ENCODE assay signal across 25 mouse cellular contexts in the genomic region with DNA sequence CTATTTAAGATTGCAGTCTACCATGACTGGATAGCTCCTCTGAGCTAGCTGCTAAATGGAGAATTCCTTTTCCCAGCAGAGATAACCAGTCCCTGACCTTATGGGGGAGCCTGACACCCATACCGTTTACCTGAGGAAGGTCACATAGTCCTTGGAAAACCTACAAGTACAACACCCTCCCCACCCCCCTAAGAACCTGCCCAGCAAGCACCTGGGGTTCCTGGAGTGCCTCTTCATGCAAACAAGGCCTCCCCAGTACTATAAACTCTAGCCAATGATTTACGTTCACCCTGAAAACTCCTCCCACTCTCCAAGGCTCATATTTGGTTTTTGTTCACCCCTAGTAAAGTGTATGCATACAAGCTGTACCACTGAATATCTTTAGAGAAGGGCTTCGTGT. TPM values are rescaled to one million over a fixed set of nuclear protein-coding genes. Genes with fewer than 3 reads are reported as not detected.
"Had no signal": no experiment of that assay in that cellular context is flagged by ENCODE, and none has a peak within 500 bp of the region (broad histone marks: within the 10 kb centered on the region; RNA-seq: fewer than 3 reads in every experiment).

No protein-coding gene starts in this region.

- H3K9ac ChIP-seq: forebrain, postnatal 0 days; heart, embryonic 13.5 days; heart, embryonic 15.5 days; hindbrain, embryonic 12.5 days; hindbrain, embryonic 14.5 days; kidney, embryonic 15.5 days; limb, embryonic 13.5 days; limb, embryonic 15.5 days had no signal

- DNase-seq: forebrain, postnatal 0 days; gastrocnemius, postnatal 14 days; gastrocnemius, postnatal 36 days; heart, adult 11 months; heart, adult 2 months; heart, postnatal 4 days; kidney, adult 11 months; kidney, adult 2 months; kidney, adult 9 months; kidney, postnatal 14 days; kidney, postnatal 36 days; left cerebral cortex, postnatal 4 days had no signal

- H3K4me3 ChIP-seq: heart, adult 2 months; heart, embryonic 13.5 days; heart, embryonic 15.5 days; hindbrain, embryonic 10.5 days; hindbrain, embryonic 12.5 days; kidney, embryonic 15.5 days; left cerebral cortex, adult 2 months; limb, embryonic 13.5 days; limb, embryonic 15.5 days had no signal

- H3K9me3 ChIP-seq: heart, embryonic 13.5 days; heart, embryonic 15.5 days; hindbrain, embryonic 10.5 days; hindbrain, embryonic 12.5 days; kidney, embryonic 15.5 days; limb, embryonic 13.5 days; limb, embryonic 15.5 days had no signal

- H3K27me3 ChIP-seq: heart, embryonic 13.5 days; heart, embryonic 15.5 days; hindbrain, embryonic 12.5 days; kidney, embryonic 15.5 days; limb, embryonic 13.5 days; limb, embryonic 15.5 days had no signal

- H3K27ac ChIP-seq: heart, adult 2 months; heart, embryonic 13.5 days; heart, embryonic 15.5 days; hindbrain, embryonic 10.5 days; hindbrain, embryonic 12.5 days; hindbrain, embryonic 14.5 days; kidney, embryonic 15.5 days; kidney, postnatal 0 days; left cerebral cortex, adult 2 months; limb, embryonic 13.5 days; limb, embryonic 15.5 days had no signal

- H3K4me2 ChIP-seq: heart, embryonic 11.5 days; heart, embryonic 13.5 days; heart, embryonic 15.5 days; hindbrain, embryonic 12.5 days; hindbrain, embryonic 14.5 days; kidney, embryonic 15.5 days; limb, embryonic 13.5 days; limb, embryonic 15.5 days had no signal

- H3K36me3 ChIP-seq: heart, embryonic 13.5 days; heart, embryonic 15.5 days; hindbrain, embryonic 10.5 days; hindbrain, embryonic 12.5 days; kidney, embryonic 15.5 days; limb, embryonic 13.5 days; limb, embryonic 15.5 days had no signal

- H3K4me1 ChIP-seq: heart, embryonic 15.5 days; hindbrain, embryonic 12.5 days; limb, embryonic 15.5 days had no signal

- ATAC-seq: forebrain, postnatal 0 days; hindbrain, embryonic 16.5 days; inflammation-experienced regulatory T-cells, adult 6 months had no signal

RNA-seq across cellular contexts. Expression of gene Nos2, which starts 52.9 kb away (rescaled TPM):
- polyA plus RNA-seq: inflammation-experienced regulatory T-cells, adult 6 months had no signal
